Mouse (Mus musculus) testis, adult 2 months (tissue): ENCODE measurements around the gene Mcm3ap.

Experiments
- CTCF ChIP-seq: fragments of 200-500 bp; IDR thresholded peaks from 2 replicates; pipeline ENCODE4 v1.5.1; 2012; ENCODE audit warnings: low read depth, mild to moderate bottlenecking, inconsistent platforms, low read length, moderate library complexity; ENCODE audit not compliant: control insufficient read depth, insufficient read depth, insufficient replicate concordance
- POLR2A ChIP-seq: fragments of 200-500 bp; IDR thresholded peaks from 2 replicates; pipeline ENCODE4 v1.6.1; 2012; ENCODE audit warnings: low read depth, mild to moderate bottlenecking, inconsistent platforms, low read length, moderate library complexity; ENCODE audit not compliant: control insufficient read depth

DNA sequence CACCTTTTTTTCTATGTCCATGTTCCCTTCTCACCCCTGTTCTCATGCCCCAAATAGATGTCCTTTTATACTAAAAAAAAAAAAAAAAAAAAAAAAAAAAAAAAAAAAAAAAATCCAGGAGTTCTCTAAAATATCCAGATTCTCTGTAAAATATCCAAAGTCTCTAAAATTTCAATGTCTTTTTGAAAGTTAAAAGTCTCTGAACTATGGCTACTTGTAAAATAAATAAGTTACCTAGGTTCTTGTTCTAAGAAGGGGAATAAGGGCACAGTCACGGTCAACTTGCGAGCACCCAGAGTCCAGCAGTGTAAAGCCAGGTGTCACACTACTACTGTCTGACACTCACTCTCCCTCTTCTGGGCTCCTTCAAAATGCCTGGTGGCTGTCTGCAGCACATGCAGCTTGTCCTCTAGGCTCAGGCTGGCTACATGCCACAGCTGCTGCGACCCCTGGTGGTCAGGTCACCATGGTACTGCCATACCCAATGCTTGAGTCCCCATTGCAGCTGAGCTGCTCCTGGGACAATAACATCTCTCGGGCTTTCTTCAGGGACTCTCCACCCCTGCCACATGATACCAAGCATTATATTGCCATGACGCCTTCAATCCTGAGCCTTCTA lies 44.3 kb downstream of the Mcm3ap start:
- TF ChIP-seq CTCF (peak; percentile 66; the same call in 1 of the 2 replicates), POLR2A (no peak)
